ENCODE assay signal across 36 mouse cellular contexts in genomic region chr1:175680995-175681394, GRCm38 (mm10). TPM values are rescaled to one million over a fixed set of nuclear protein-coding genes. Genes with fewer than 3 reads are reported as not detected.
"Had no signal": no experiment of that assay in that cellular context is flagged by ENCODE, and none has a peak within 500 bp of the region (broad histone marks: within the 10 kb centered on the region; RNA-seq: fewer than 3 reads in every experiment).

No protein-coding gene starts in this region.

- DNase-seq: cerebellum, adult 9-10 months; cerebellum, adult 9-11 months; cerebellum, postnatal 10 days; cerebellum, postnatal 14 days; cerebellum, postnatal 25 days; cerebellum, postnatal 36 days; embryo, embryonic 11 days; forebrain, postnatal 0 days; gastrocnemius, adult 2 months; gastrocnemius, postnatal 10 days; gastrocnemius, postnatal 14 days; gastrocnemius, postnatal 25 days; gastrocnemius, postnatal 36 days; heart, adult 2 months had no signal

- H3K4me1 ChIP-seq: embryonic facial prominence, embryonic 10.5 days; embryonic facial prominence, embryonic 12.5 days; embryonic facial prominence, embryonic 13.5 days; embryonic facial prominence, embryonic 15.5 days; forebrain, embryonic 10.5 days; forebrain, embryonic 12.5 days; forebrain, embryonic 13.5 days; forebrain, embryonic 15.5 days; heart, embryonic 10.5 days had no signal

- H3K4me3 ChIP-seq: embryonic facial prominence, embryonic 10.5 days; embryonic facial prominence, embryonic 12.5 days; embryonic facial prominence, embryonic 13.5 days; embryonic facial prominence, embryonic 15.5 days; erythroblast, embryonic 14.5 days; forebrain, embryonic 10.5 days; forebrain, embryonic 12.5 days; forebrain, embryonic 13.5 days; forebrain, embryonic 15.5 days; gastrocnemius, adult 2 months; heart, adult 2 months; heart, embryonic 10.5 days had no signal

- H3K27ac ChIP-seq: embryonic facial prominence, embryonic 10.5 days; embryonic facial prominence, embryonic 12.5 days; embryonic facial prominence, embryonic 13.5 days; embryonic facial prominence, embryonic 15.5 days; forebrain, embryonic 10.5 days; forebrain, embryonic 12.5 days; forebrain, embryonic 13.5 days; forebrain, embryonic 15.5 days; gastrocnemius, adult 2 months; heart, adult 2 months; heart, embryonic 10.5 days had no signal

- H3K9ac ChIP-seq: embryonic facial prominence, embryonic 12.5 days; embryonic facial prominence, embryonic 13.5 days; embryonic facial prominence, embryonic 15.5 days; forebrain, embryonic 12.5 days; forebrain, embryonic 13.5 days; forebrain, embryonic 15.5 days; forebrain, postnatal 0 days had no signal

- H3K9me3 ChIP-seq: embryonic facial prominence, embryonic 10.5 days; embryonic facial prominence, embryonic 12.5 days; embryonic facial prominence, embryonic 13.5 days; embryonic facial prominence, embryonic 15.5 days; forebrain, embryonic 10.5 days; forebrain, embryonic 12.5 days; forebrain, embryonic 13.5 days; forebrain, embryonic 15.5 days; heart, embryonic 10.5 days had no signal

- H3K27me3 ChIP-seq: embryonic facial prominence, embryonic 12.5 days; embryonic facial prominence, embryonic 13.5 days; embryonic facial prominence, embryonic 15.5 days; forebrain, embryonic 12.5 days; forebrain, embryonic 13.5 days; forebrain, embryonic 15.5 days had no signal

- H3K36me3 ChIP-seq: embryonic facial prominence, embryonic 15.5 days; forebrain, embryonic 15.5 days had no signal

RNA-seq across cellular contexts. Expression of gene Opn3, which starts 11.6 kb away (rescaled TPM):
- total RNA-seq: common myeloid progenitor, adult 5-6 weeks had no signal
- polyA plus RNA-seq: erythroblast, embryonic 14.5 days had no signal

RNA-seq across cellular contexts. Expression of gene Wdr64, which starts 17.4 kb away (rescaled TPM):
- total RNA-seq: common myeloid progenitor, adult 5-6 weeks; forebrain, postnatal 0 days; gastrocnemius, adult 18-20 months; gastrocnemius, adult 2 months; gastrocnemius, adult 8-10 months; gastrocnemius, postnatal 10 days; gastrocnemius, postnatal 14 days; gastrocnemius, postnatal 25 days; gastrocnemius, postnatal 36 days; gastrocnemius, postnatal 4 days; granulocyte monocyte progenitor cell, adult 5-6 weeks; heart, adult 2 months; heart, adult 8-10 months had no signal
- polyA plus RNA-seq: embryonic facial prominence, embryonic 10.5 days; embryonic facial prominence, embryonic 11.5 days; embryonic facial prominence, embryonic 12.5 days; embryonic facial prominence, embryonic 13.5 days; embryonic facial prominence, embryonic 14.5 days; embryonic facial prominence, embryonic 15.5 days; erythroblast, embryonic 14.5 days; forebrain, embryonic 10.5 days; forebrain, embryonic 11.5 days; forebrain, embryonic 12.5 days; forebrain, embryonic 13.5 days; forebrain, embryonic 14.5 days; forebrain, embryonic 15.5 days; forebrain, embryonic 16.5 days; forebrain, postnatal 0 days; heart, adult 2 months; heart, embryonic 10.5 days; heart, embryonic 11.5 days had no signal
